ENCODE assay signal across 8 mouse cellular contexts in genomic region chr9:106288864-106289263, GRCm38 (mm10). TPM values are rescaled to one million over a fixed set of nuclear protein-coding genes. Genes with fewer than 3 reads are reported as not detected.
DNase-seq lines count a peak whose midpoint lies in the region; ATAC-seq and TF ChIP-seq lines count a peak whose summit lies in the region.

No protein-coding gene starts in this region.

- peaks cover 39% of the 10 kb centered on the region for H3K36me3 ChIP-seq in intestine, postnatal 0 days (ENCODE audit: control insufficient read depth, insufficient read depth)
- no peaks in the 10 kb centered on the region for H3K36me3 ChIP-seq in midbrain, embryonic 14.5 days (ENCODE audit: control insufficient read depth, insufficient read depth, low read length)

- no peak overlapping the region for H3K9ac ChIP-seq in intestine, postnatal 0 days (ENCODE audit: low read depth, low read length)
- no peak overlapping the region for H3K9ac ChIP-seq in midbrain, embryonic 14.5 days (replicated peaks; ENCODE audit: low read length)

- ATAC-seq in intestine, postnatal 0 days: peak; percentile 65; the same call in 1 of the 2 replicates
- ATAC-seq in midbrain, embryonic 14.5 days (ENCODE audit: low FRiP score, low TSS enrichment): no peak; the same call in 1 of the 2 replicates

- no peak overlapping the region for H3K4me3 ChIP-seq in intestine, postnatal 0 days (ENCODE audit: low read depth, low read length)
- no peak overlapping the region for H3K4me3 ChIP-seq in midbrain, embryonic 14.5 days (replicated peaks; ENCODE audit: low read depth, low read length)

- DNase-seq in ovary, postnatal 36 days (ENCODE audit: low spot score): peak; percentile 73
- DNase-seq in ovary, adult 18-20 months (ENCODE audit: low spot score): no peak
- DNase-seq in embryo, embryonic 11 days: peak; percentile 83
- peak; percentile 77 for DNase-seq in gastrocnemius, postnatal 14 days
- peak; percentile 82 to 83 for DNase-seq in left cerebral cortex, postnatal 36 days (ENCODE audit: low spot score in 2 of 2)
- peak; percentile 92 for DNase-seq in midbrain, embryonic 14.5 days
- DNase-seq in spleen, postnatal 36 days (ENCODE audit: low spot score in 2 of 2): peak; percentile 55 to 66

- no peaks in the 10 kb centered on the region for H3K4me1 ChIP-seq in intestine, postnatal 0 days (replicated peaks; ENCODE audit: control insufficient read depth, insufficient read depth, low read length)
- H3K4me1 ChIP-seq in midbrain, embryonic 14.5 days (ENCODE audit: control insufficient read depth, insufficient read depth, low read length): no peaks in the 10 kb centered on the region

- H3K27me3 ChIP-seq in intestine, postnatal 0 days (replicated peaks; ENCODE audit: control insufficient read depth, insufficient read depth, low read length): no peaks in the 10 kb centered on the region
- H3K27me3 ChIP-seq in midbrain, embryonic 14.5 days (ENCODE audit: control insufficient read depth, insufficient read depth, low read length): no peaks in the 10 kb centered on the region

- no peak overlapping the region for H3K4me2 ChIP-seq in intestine, postnatal 0 days (replicated peaks; ENCODE audit: low read depth)
- no peak overlapping the region for H3K4me2 ChIP-seq in midbrain, embryonic 14.5 days (ENCODE audit: low read length)

- intact Hi-C loops in gastrocnemius, postnatal 14 days (cut with DNase I; ENCODE audit: low total_unique reads): loop anchor here (2.0 kb wide), 1 partner anchor 134 kb away; no protein-coding TSS in a partner anchor
- intact Hi-C loops in left cerebral cortex, postnatal 36 days (cut with DNase I): loop anchor here (1.0 to 5.0 kb wide), 2 partner anchors 132 to 188 kb away; partner anchors contain the start of genes Parp3 and Rrp9

- WGBS in intestine, postnatal 0 days: 32% methylated on average over 3 of the region's 3 CpGs
- WGBS in midbrain, embryonic 14.5 days: 27% methylated on average over 3 of the region's 3 CpGs

- H3K27ac ChIP-seq in intestine, postnatal 0 days (ENCODE audit: low read depth, low read length): no peak overlapping the region
- H3K27ac ChIP-seq in midbrain, embryonic 14.5 days (replicated peaks; ENCODE audit: low read depth, low read length): no peak overlapping the region

- TF ChIP-seq CTCF in intestine, postnatal 0 days (IDR thresholded peaks at IDR 0.05; ENCODE audit: low read depth): peak; percentile 92

- no peaks in the 10 kb centered on the region for H3K9me3 ChIP-seq in intestine, postnatal 0 days (ENCODE audit: control insufficient read depth)
- H3K9me3 ChIP-seq in midbrain, embryonic 14.5 days (ENCODE audit: control insufficient read depth, low read length): no peaks in the 10 kb centered on the region

RNA-seq across cellular contexts. Expression of gene Poc1a, which starts 8.0 kb away (rescaled TPM):
- 1 to 10 TPM; 1.8 to 2.5 TPM for total RNA-seq in gastrocnemius, postnatal 14 days (2021)
- polyA plus RNA-seq in intestine, postnatal 0 days (2015; fragmentation: Nextera tagmentation; extraction: Ambion mirVana): 11.5 and 12.3 TPM in 2 replicates
- 10 to 100 TPM; 22.0 to 26.4 TPM for total RNA-seq in left cerebral cortex, postnatal 36 days (2021)
- 7.1 and 8.4 TPM in 2 replicates for polyA plus RNA-seq in midbrain, embryonic 14.5 days (2014; fragmentation: Nextera tagmentation; extraction: Ambion mirVana)

RNA-seq across cellular contexts. Expression of gene Alas1, which starts 40.4 kb away (rescaled TPM):
- total RNA-seq in gastrocnemius, postnatal 14 days (2021): 100 to 1,000 TPM; 189 to 234 TPM
- polyA plus RNA-seq in intestine, postnatal 0 days (2015; fragmentation: Nextera tagmentation; extraction: Ambion mirVana): 81.2 and 82.9 TPM in 2 replicates
- 100 to 1,000 TPM; 138 TPM for total RNA-seq in left cerebral cortex, postnatal 36 days (2021)
- polyA plus RNA-seq in midbrain, embryonic 14.5 days (2014; fragmentation: Nextera tagmentation; extraction: Ambion mirVana): 93.0 and 101 TPM in 2 replicates

Comparison
In these comparisons a context has a peak if more than half of its experiments do, and no peak if none do; other contexts are left out.
1. RNA of gene Poc1a, which starts 8.0 kb away (total RNA-seq): 22.0 to 26.4 TPM in left cerebral cortex, postnatal 36 days; 1.8 to 2.5 TPM in gastrocnemius, postnatal 14 days; every median in the first group is over 4 times any median in the second.